In the genomic region with DNA sequence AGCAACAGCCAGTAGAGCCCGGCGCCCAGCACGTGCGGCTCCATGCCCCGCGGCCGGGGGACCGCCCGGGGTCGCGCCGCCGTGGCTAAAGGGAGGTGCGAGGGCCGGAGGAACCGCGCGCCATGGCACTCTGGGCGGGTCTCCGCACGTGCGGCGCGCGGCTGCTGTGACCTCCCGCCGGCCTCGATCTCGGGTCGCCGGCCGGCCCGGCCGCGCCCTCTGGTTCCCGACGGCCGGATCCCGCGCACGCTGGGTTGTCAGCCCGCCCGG, we compare ENCODE assay signal across 8 mouse cellular contexts. TPM values are rescaled to one million over a fixed set of nuclear protein-coding genes. Genes with fewer than 3 reads are reported as not detected.
DNase-seq lines count a peak whose midpoint lies in the region; ATAC-seq and TF ChIP-seq lines count a peak whose summit lies in the region.

No protein-coding gene starts in this region.

- no peak for TF ChIP-seq CTCF in G1E (IDR thresholded peaks at IDR 0.05; ENCODE audit: low read depth, low read length)

- no peaks in the 10 kb centered on the region for H3K27me3 ChIP-seq in heart, embryonic 16.5 days (ENCODE audit: control insufficient read depth, insufficient read depth, low read length)
- H3K27me3 ChIP-seq in G1E (ENCODE audit: insufficient read depth, low read length): no peaks in the 10 kb centered on the region
- H3K27me3 ChIP-seq in hindbrain, embryonic 10.5 days (ENCODE audit: insufficient read depth, poor library complexity, severe bottlenecking): peaks cover 38% of the 10 kb centered on the region
- no peaks in the 10 kb centered on the region for H3K27me3 ChIP-seq in megakaryocyte, embryonic 14.5 days (replicated peaks)

- H3K36me3 ChIP-seq in heart, embryonic 16.5 days (ENCODE audit: control insufficient read depth, insufficient read depth): no peaks in the 10 kb centered on the region
- H3K36me3 ChIP-seq in G1E (replicated peaks): peaks cover 33% of the 10 kb centered on the region
- no peaks in the 10 kb centered on the region for H3K36me3 ChIP-seq in hindbrain, embryonic 10.5 days
- peaks cover 7% of the 10 kb centered on the region for H3K36me3 ChIP-seq in megakaryocyte, embryonic 14.5 days (replicated peaks; ENCODE audit: low read length)

- H3K4me2 ChIP-seq in heart, embryonic 16.5 days (ENCODE audit: low read depth, low read length): peak overlapping the region; percentile 92

- peak overlapping the region; percentile 87 for H3K27ac ChIP-seq in heart, embryonic 16.5 days (ENCODE audit: low read length)
- peak overlapping the region; percentile 91 for H3K27ac ChIP-seq in hindbrain, embryonic 10.5 days

- H3K9ac ChIP-seq in heart, embryonic 16.5 days (ENCODE audit: low read length): peak overlapping the region; percentile 95

- H3K4me3 ChIP-seq in heart, embryonic 16.5 days (ENCODE audit: low read length): peak overlapping the region; percentile 81
- peak overlapping the region; percentile 86 for H3K4me3 ChIP-seq in G1E (ENCODE audit: low read depth, low read length)
- peak overlapping the region; percentile 65 for H3K4me3 ChIP-seq in hindbrain, embryonic 10.5 days
- peak overlapping the region; percentile 94 for H3K4me3 ChIP-seq in megakaryocyte, embryonic 14.5 days (replicated peaks)

- H3K9me3 ChIP-seq in heart, embryonic 16.5 days (replicated peaks; ENCODE audit: control insufficient read depth, low read length): no peaks in the 10 kb centered on the region
- H3K9me3 ChIP-seq in G1E (replicated peaks): no peaks in the 10 kb centered on the region
- H3K9me3 ChIP-seq in hindbrain, embryonic 10.5 days: no peaks in the 10 kb centered on the region
- no peaks in the 10 kb centered on the region for H3K9me3 ChIP-seq in megakaryocyte, embryonic 14.5 days

- WGBS in heart, embryonic 16.5 days: under 1% methylated on average over 40 of the region's 43 CpGs
- WGBS in hindbrain, embryonic 10.5 days: under 1% methylated on average over 43 of the region's 43 CpGs

- peaks cover 33% of the 10 kb centered on the region for H3K4me1 ChIP-seq in heart, embryonic 16.5 days (ENCODE audit: control insufficient read depth, insufficient read depth, low read length)
- H3K4me1 ChIP-seq in G1E (ENCODE audit: insufficient read depth, low read depth, low read length): peaks cover 71% of the 10 kb centered on the region
- peaks cover 52% of the 10 kb centered on the region for H3K4me1 ChIP-seq in hindbrain, embryonic 10.5 days (replicated peaks)
- H3K4me1 ChIP-seq in megakaryocyte, embryonic 14.5 days: peaks cover 70% of the 10 kb centered on the region

- ATAC-seq in heart, embryonic 16.5 days (replicated peaks; ENCODE audit: extremely low read depth, insufficient read depth, low FRiP score): peak; percentile 25; the same call in 1 of the 2 replicates
- ATAC-seq in G1E (ENCODE audit: extremely low read depth, insufficient number of reproducible peaks, low FRiP score, poor library complexity, severe bottlenecking): no peak

- DNase-seq in heart, adult 11 months: no peak
- DNase-seq in G1E (ENCODE audit: low spot score): no peak
- no peak for DNase-seq in hindbrain, embryonic 10.5 days (ENCODE audit: low spot score)
- no peak for DNase-seq in frontal cortex, postnatal 36 days (ENCODE audit: low spot score in 2 of 2)
- DNase-seq in cerebellum, adult 9-11 months: no peak
- no peak for DNase-seq in gastrocnemius, postnatal 10 days

RNA-seq across cellular contexts. Expression of gene Piezo1, which starts 0.2 kb away (rescaled TPM):
- polyA plus RNA-seq in heart, embryonic 16.5 days (2015; fragmentation: Nextera tagmentation; extraction: Ambion mirVana): 13.5 and 15.3 TPM in 2 replicates
- total RNA-seq in G1E (2014; fragmentation: Nextera tagmentation): 77.0 and 95.3 TPM in 2 replicates
- total RNA-seq in G1E (2017): 24.9 and 26.0 TPM in 2 replicates
- polyA plus RNA-seq in G1E (2012): 69.6 and 79.4 TPM in 2 replicates
- 6.5 and 9.2 TPM in 2 replicates for polyA plus RNA-seq in hindbrain, embryonic 10.5 days (2016; fragmentation: Nextera tagmentation; extraction: Ambion mirVana)
- 25.0 and 60.9 TPM in 2 replicates for polyA plus RNA-seq in megakaryocyte, embryonic 14.5 days (2012; ENCODE audit: insufficient read depth, low replicate concordance)
- total RNA-seq in gastrocnemius, postnatal 10 days (2021): 10 to 100 TPM; 24.5 to 30.9 TPM

RNA-seq across cellular contexts. Expression of gene Cdt1, which starts 16.9 kb away (rescaled TPM):
- 27.9 and 29.0 TPM in 2 replicates for polyA plus RNA-seq in heart, embryonic 16.5 days (2015; fragmentation: Nextera tagmentation; extraction: Ambion mirVana)
- total RNA-seq in G1E (2014; fragmentation: Nextera tagmentation) (70.8 and 71.7 TPM in 2 replicates), G1E (2017) (46.9 and 49.9 TPM in 2 replicates)
- 375 and 441 TPM in 2 replicates for polyA plus RNA-seq in G1E (2012)
- polyA plus RNA-seq in hindbrain, embryonic 10.5 days (2016; fragmentation: Nextera tagmentation; extraction: Ambion mirVana): 56.0 and 64.3 TPM in 2 replicates
- polyA plus RNA-seq in megakaryocyte, embryonic 14.5 days (2012; ENCODE audit: insufficient read depth, low replicate concordance): 68.9 and 81.7 TPM in 2 replicates
- total RNA-seq in gastrocnemius, postnatal 10 days (2021): 1 to 10 TPM; 5.8 to 8.1 TPM

RNA-seq across cellular contexts. Expression of gene Aprt, which starts 25.8 kb away (rescaled TPM):
- 159 and 204 TPM in 2 replicates for polyA plus RNA-seq in heart, embryonic 16.5 days (2015; fragmentation: Nextera tagmentation; extraction: Ambion mirVana)
- total RNA-seq in G1E (2014; fragmentation: Nextera tagmentation): 110 and 112 TPM in 2 replicates
- total RNA-seq in G1E (2017): 100.0 and 146 TPM in 2 replicates
- polyA plus RNA-seq in G1E (2012): 207 and 389 TPM in 2 replicates
- polyA plus RNA-seq in hindbrain, embryonic 10.5 days (2016; fragmentation: Nextera tagmentation; extraction: Ambion mirVana): 237 and 268 TPM in 2 replicates
- polyA plus RNA-seq in megakaryocyte, embryonic 14.5 days (2012; ENCODE audit: insufficient read depth, low replicate concordance): 257 and 338 TPM in 2 replicates
- total RNA-seq in gastrocnemius, postnatal 10 days (2021): 10 to 100 TPM; 41.4 to 45.2 TPM
